Mouse (Mus musculus) MEL (cell line): ENCODE results near the gene Gcnt2. TPM values are rescaled to one million over a fixed set of nuclear protein-coding genes. Genes with fewer than 3 reads are reported as not detected.

ENCODE experiments used
- DNase-seq: peaks from one replicate; pipeline ENCODE4 v3.0.0; 2011; ENCODE audit warnings: low read depth, low spot score
- H3K27ac ChIP-seq: 2 replicates; pipeline ENCODE4 v1.5.1; 2012; ENCODE audit warnings: low read depth, mild to moderate bottlenecking, control low read depth, low read length, moderate library complexity; ENCODE audit not compliant: control insufficient read depth
- H3K27me3 ChIP-seq, 2 experiments: fragments of 150-350 bp in 1 of 2; sonication (generic) in 1 of 2; 2 replicates each; pipeline ENCODE4 v1.6.1; 2012; ENCODE audit warnings: low read length in 2 of 2, mild to moderate bottlenecking in 2 of 2, improper control_type of control experiment in 1 of 2, moderate library complexity in 1 of 2; ENCODE audit not compliant: insufficient read depth in 2 of 2, control insufficient read depth in 1 of 2
- H3K36me3 ChIP-seq, 2 experiments: 2 replicates each; pipeline ENCODE4 v1.6.1; 2012 to 2014; ENCODE audit warnings: low read length in 2 of 2, improper control_type of control experiment in 1 of 2, inconsistent platforms in 1 of 2, mild to moderate bottlenecking in 1 of 2; ENCODE audit not compliant: insufficient read depth in 2 of 2, control insufficient read depth in 1 of 2
- H3K4me1 ChIP-seq, 2 experiments: fragments of 150-350 bp in 1 of 2; sonication (generic) in 1 of 2; 2 replicates each; pipeline ENCODE4 v1.6.1; 2012; ENCODE audit warnings: low read length in 2 of 2, improper control_type of control experiment in 1 of 2, mild to moderate bottlenecking in 1 of 2; ENCODE audit not compliant: insufficient read depth in 2 of 2, control insufficient read depth in 1 of 2
- H3K4me3 ChIP-seq, 2 experiments: fragments of 150-350 bp in 1 of 2; sonication (generic) in 1 of 2; 2 replicates each; pipeline ENCODE4 v1.5.1; 2012; ENCODE audit warnings: low read depth in 2 of 2, low read length in 2 of 2, mild to moderate bottlenecking in 2 of 2, moderate library complexity in 2 of 2, control low read depth in 1 of 2, improper control_type of control experiment in 1 of 2; ENCODE audit not compliant: control insufficient read depth in 1 of 2, insufficient read depth in 1 of 2
- H3K79me2 ChIP-seq: 2 replicates; pipeline ENCODE4 v1.6.1; 2012; ENCODE audit warnings: mild to moderate bottlenecking, low read length, moderate library complexity; ENCODE audit not compliant: control insufficient read depth, poor library complexity, insufficient read depth
- H3K9ac ChIP-seq: 2 replicates; pipeline ENCODE4 v1.6.1; 2012; ENCODE audit warnings: low read depth, mild to moderate bottlenecking, control low read depth, low read length, moderate library complexity; ENCODE audit not compliant: control insufficient read depth, poor library complexity, severe bottlenecking
- H3K9me3 ChIP-seq: fragments of 150-350 bp; sonication (generic); replicated peaks from 2 replicates; pipeline ENCODE4 v1.6.1; 2012; ENCODE audit warnings: mild to moderate bottlenecking, low read length, improper control_type of control experiment, moderate library complexity; ENCODE audit not compliant: insufficient read depth
- BHLHE40 ChIP-seq: IDR thresholded peaks from 2 replicates; pipeline ENCODE4 v1.6.1; 2012; ENCODE audit warnings: low read depth, mild to moderate bottlenecking, inconsistent platforms, low read length, improper control_type of control experiment, borderline replicate concordance
- CHD2 ChIP-seq: IDR thresholded peaks from 2 replicates; pipeline ENCODE4 v1.6.1; 2011; ENCODE audit warnings: low read length, improper control_type of control experiment
- CTCF ChIP-seq, 3 experiments: IDR thresholded peaks in 2 of 3; conservative IDR thresholded peaks in 1 of 3; 2 replicates each; pipeline ENCODE4 v1.5.1; 2011 to 2012; ENCODE audit warnings: low read length in 3 of 3, low read depth in 2 of 3, mild to moderate bottlenecking in 2 of 3, improper control_type of control experiment in 1 of 3, inconsistent platforms in 1 of 3, mixed read lengths in 1 of 3, moderate library complexity in 1 of 3; ENCODE audit not compliant: control insufficient read depth in 1 of 3, insufficient read depth in 1 of 3, poor library complexity in 1 of 3, severe bottlenecking in 1 of 3
- E2F4 ChIP-seq: IDR thresholded peaks from 2 replicates; pipeline ENCODE4 v1.6.1; 2011; ENCODE audit warnings: low read depth, low read length, improper control_type of control experiment, borderline replicate concordance
- ELF1 ChIP-seq: IDR thresholded peaks from 2 replicates; pipeline ENCODE4 v1.6.1; 2014; ENCODE audit warnings: low read depth, mild to moderate bottlenecking, inconsistent platforms, low read length, improper control_type of control experiment, moderate library complexity
- EP300 ChIP-seq, 2 experiments: IDR thresholded peaks; 2 replicates each; pipeline ENCODE4 v1.6.1; 2011; ENCODE audit warnings: improper control_type of control experiment in 2 of 2, low read length in 2 of 2, low read depth in 1 of 2, mild to moderate bottlenecking in 1 of 2
- ETS1 ChIP-seq: IDR thresholded peaks from 2 replicates; pipeline ENCODE4 v1.6.1; 2012; ENCODE audit warnings: low read depth, mild to moderate bottlenecking, inconsistent platforms, low read length, improper control_type of control experiment, moderate library complexity
- GATA1 ChIP-seq: IDR thresholded peaks from 2 replicates; pipeline ENCODE4 v1.6.1; 2011; ENCODE audit warnings: low read depth, low read length, improper control_type of control experiment
- HCFC1 ChIP-seq: IDR thresholded peaks from 2 replicates; pipeline ENCODE4 v1.6.1; 2012; ENCODE audit warnings: low read depth, mild to moderate bottlenecking, inconsistent platforms, low read length, improper control_type of control experiment, moderate library complexity
- JUND ChIP-seq: IDR thresholded peaks from 2 replicates; pipeline ENCODE4 v1.6.1; 2011; ENCODE audit warnings: low read depth, mild to moderate bottlenecking, improper control_type of control experiment, low read length
- KAT2A ChIP-seq: conservative IDR thresholded peaks from 2 replicates; pipeline ENCODE4 v1.6.1; 2012; ENCODE audit warnings: low read depth, low read length, improper control_type of control experiment, inconsistent platforms
- MAFK ChIP-seq: IDR thresholded peaks from 2 replicates; pipeline ENCODE4 v1.6.1; 2011; ENCODE audit warnings: low read depth, mild to moderate bottlenecking, low read length, improper control_type of control experiment, borderline replicate concordance
- MAZ ChIP-seq: IDR thresholded peaks from 2 replicates; pipeline ENCODE4 v1.6.1; 2012; ENCODE audit warnings: low read depth, mild to moderate bottlenecking, inconsistent platforms, low read length, improper control_type of control experiment
- MEF2A ChIP-seq: IDR thresholded peaks from 2 replicates; pipeline ENCODE4 v1.6.1; 2014; ENCODE audit warnings: low read depth, mild to moderate bottlenecking, inconsistent platforms, low read length, improper control_type of control experiment; ENCODE audit not compliant: poor library complexity, insufficient replicate concordance, severe bottlenecking; ENCODE audit errors: extremely low read depth
- MXI1 ChIP-seq: IDR thresholded peaks from 2 replicates; pipeline ENCODE4 v1.6.1; 2011; ENCODE audit warnings: mild to moderate bottlenecking, low read depth, low read length, improper control_type of control experiment
- MYB ChIP-seq: IDR thresholded peaks from 2 replicates; pipeline ENCODE4 v1.6.1; 2011; ENCODE audit warnings: mild to moderate bottlenecking, low read depth, low read length, improper control_type of control experiment
- MYC ChIP-seq: IDR thresholded peaks from 2 replicates; pipeline ENCODE4 v1.6.1; 2011; ENCODE audit warnings: low read depth, mild to moderate bottlenecking, low read length, improper control_type of control experiment, moderate library complexity
- NELFE ChIP-seq: IDR thresholded peaks from 2 replicates; pipeline ENCODE4 v1.6.1; 2011; ENCODE audit warnings: low read depth, low read length, improper control_type of control experiment
- NRF1 ChIP-seq: IDR thresholded peaks from 2 replicates; pipeline ENCODE4 v1.6.1; 2014; ENCODE audit warnings: low read depth, mild to moderate bottlenecking, inconsistent platforms, low read length, improper control_type of control experiment, moderate library complexity; ENCODE audit not compliant: poor library complexity, insufficient read depth, severe bottlenecking
- POLR2A ChIP-seq, 2 experiments: IDR thresholded peaks; 2 replicates each; pipeline ENCODE4 v1.6.1; 2011 to 2012; ENCODE audit warnings: low read length in 2 of 2, mild to moderate bottlenecking in 2 of 2, control low read depth in 1 of 2, improper control_type of control experiment in 1 of 2, low read depth in 1 of 2, moderate library complexity in 1 of 2; ENCODE audit not compliant: control insufficient read depth in 1 of 2, insufficient read depth in 1 of 2, poor library complexity in 1 of 2
- POLR2AphosphoS2 ChIP-seq: IDR thresholded peaks from 2 replicates; pipeline ENCODE4 v1.6.1; 2011; ENCODE audit warnings: low read length, improper control_type of control experiment
- POLR2AphosphoS5 ChIP-seq: IDR thresholded peaks from 2 replicates; pipeline ENCODE4 v1.6.1; 2012; ENCODE audit warnings: low read depth, borderline replicate concordance, mild to moderate bottlenecking, inconsistent platforms, low read length, moderate library complexity, mixed read lengths
- RCOR1 ChIP-seq: IDR thresholded peaks from 2 replicates; pipeline ENCODE4 v1.6.1; 2012; ENCODE audit warnings: low read depth, mild to moderate bottlenecking, inconsistent platforms, low read length, improper control_type of control experiment
- SIN3A ChIP-seq: IDR thresholded peaks from 2 replicates; pipeline ENCODE4 v1.6.1; 2012; ENCODE audit warnings: low read length, improper control_type of control experiment, inconsistent platforms
- SMC3 ChIP-seq: IDR thresholded peaks from 2 replicates; pipeline ENCODE4 v1.6.1; 2011; ENCODE audit warnings: low read depth, low read length, improper control_type of control experiment
- TAL1 ChIP-seq: IDR thresholded peaks from 2 replicates; pipeline ENCODE4 v1.6.1; 2012; ENCODE audit warnings: mild to moderate bottlenecking, inconsistent platforms, low read length, moderate library complexity, mixed read lengths
- TBP ChIP-seq: IDR thresholded peaks from 2 replicates; pipeline ENCODE4 v1.8.0; 2011; ENCODE audit warnings: low read depth, low read length, improper control_type of control experiment
- TCF12 ChIP-seq: IDR thresholded peaks from 2 replicates; pipeline ENCODE4 v1.6.1; 2014; ENCODE audit warnings: low read depth, mild to moderate bottlenecking, inconsistent platforms, low read length, improper control_type of control experiment, moderate library complexity
- UBTF ChIP-seq: IDR thresholded peaks from 2 replicates; pipeline ENCODE4 v1.6.1; 2012; ENCODE audit warnings: low read depth, mild to moderate bottlenecking, inconsistent platforms, low read length, improper control_type of control experiment, moderate library complexity, borderline replicate concordance; ENCODE audit not compliant: insufficient read depth
- ZC3H11A ChIP-seq: IDR thresholded peaks from 2 replicates; pipeline ENCODE4 v1.6.1; 2012; ENCODE audit warnings: low read depth, mild to moderate bottlenecking, inconsistent platforms, low read length, improper control_type of control experiment
- ZKSCAN1 ChIP-seq: IDR thresholded peaks from 2 replicates; pipeline ENCODE4 v1.6.1; 2012; ENCODE audit warnings: low read depth, mild to moderate bottlenecking, inconsistent platforms, low read length, improper control_type of control experiment, moderate library complexity
- ZNF384 ChIP-seq: IDR thresholded peaks from 2 replicates; pipeline ENCODE4 v1.6.1; 2012; ENCODE audit warnings: low read depth, mild to moderate bottlenecking, inconsistent platforms, low read length, improper control_type of control experiment
- polyA plus RNA-seq, 2 experiments: library from polyadenylated mRNA; stranded (reverse) in 1 of 2; unstranded in 1 of 2; fragments of >175 nt in 1 of 2; fragments of >200 nt in 1 of 2; gene quantifications; 2 replicates each; pipeline versions ENCODE4 v1.2.1 to v1.2.4; 2012; ENCODE audit warnings: low replicate concordance in 2 of 2, low read depth in 1 of 2; ENCODE audit not compliant: insufficient read length in 2 of 2, insufficient read depth in 1 of 2, missing spikeins in 1 of 2
- total RNA-seq: library from RNA; depleted of rRNA; stranded (reverse); fragments of 300-350 nt; gene quantifications from 2 replicates; pipeline ENCODE4 v1.2.3, GENCODE M21; 2012

Gcnt2 gene
- total and polyA plus RNA-seq, 3 experiments: 0.03 to 0.04 TPM; not detected in 1

DNA sequence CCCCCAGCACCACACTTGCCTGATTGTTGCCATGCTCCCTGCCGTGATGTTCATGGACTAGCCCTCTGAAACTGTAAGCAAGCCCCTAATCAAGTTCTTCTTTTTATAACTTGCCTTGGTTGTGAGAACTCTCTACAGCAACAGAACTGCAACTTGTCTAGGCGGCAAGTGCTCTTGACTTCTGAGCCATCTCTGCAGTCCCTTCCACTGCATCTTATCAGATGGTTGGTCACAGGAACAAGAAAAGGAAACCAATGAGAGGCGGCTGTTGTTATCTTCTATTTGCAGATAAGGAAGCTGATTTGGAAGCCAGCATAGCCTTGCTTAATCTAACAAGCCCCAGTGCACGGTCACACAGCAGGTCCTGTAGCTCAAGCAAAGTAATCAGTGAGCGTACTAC is 14.5 kb downstream of the Gcnt2 start (continued):
- TF ChIP-seq ZNF384 (no peak), CTCF (IDR thresholded peaks at IDR 0.05 in 2 of 3, conservative IDR thresholded peaks at IDR 0.05 in 1 of 3; ENCODE audit: control insufficient read depth in 1 of 3, insufficient read depth in 1 of 3, low read depth in 2 of 3, low read length in 3 of 3, poor library complexity in 1 of 3, severe bottlenecking in 1 of 3) (no peak), NRF1 (no peak), RCOR1 (peak; percentile 85; the same call in 1 of the 2 replicates), POLR2A (IDR thresholded peaks at IDR 0.05; ENCODE audit: control insufficient read depth in 1 of 2, insufficient read depth in 1 of 2, low read depth in 1 of 2, low read length in 2 of 2, poor library complexity in 1 of 2) (0 out of 4 replicates have a peak, but pooled peaks of 1 of the 2 experiments have one; percentile 23), SIN3A (peak; percentile 78), MAFK (no peak; the same call in 1 of the 2 replicates), ZKSCAN1 (no peak), JUND (no peak), GATA1 (peak; percentile 99), HCFC1 (peak; percentile 52), TBP (0 out of 2 replicates have a peak, but pooled peaks have one; percentile 13), SMC3 (0 out of 2 replicates have a peak, but pooled peaks have one; percentile 11), MAZ (0 out of 2 replicates have a peak, but pooled peaks have one; percentile 25)

GRCm38 (mm10) chr13:40875415-40875814 is 15.9 kb downstream of the Gcnt2 start:
- TF ChIP-seq MYB (peak; percentile 56; the same call in 1 of the 2 replicates), TAL1 (no peak), MEF2A (no peak), KAT2A (no peak), POLR2A (IDR thresholded peaks at IDR 0.05; ENCODE audit: control insufficient read depth in 1 of 2, insufficient read depth in 1 of 2, low read depth in 1 of 2, low read length in 2 of 2, poor library complexity in 1 of 2) (no peak), JUND (no peak), POLR2AphosphoS2 (no peak), ETS1 (peak; percentile 68), CHD2 (no peak), CTCF (IDR thresholded peaks at IDR 0.05 in 2 of 3, conservative IDR thresholded peaks at IDR 0.05 in 1 of 3; ENCODE audit: control insufficient read depth in 1 of 3, insufficient read depth in 1 of 3, low read depth in 2 of 3, low read length in 3 of 3, poor library complexity in 1 of 3, severe bottlenecking in 1 of 3) (no peak), POLR2AphosphoS5 (no peak), MXI1 (no peak), E2F4 (no peak), GATA1 (peak; percentile 59), TCF12 (peak; percentile 69), TBP (no peak), ZNF384 (no peak), NELFE (no peak), MAZ (no peak), MYC (no peak), BHLHE40 (no peak), ZC3H11A (no peak), UBTF (no peak), RCOR1 (peak; percentile 78; the same call in 1 of the 2 replicates), ZKSCAN1 (no peak), EP300 (IDR thresholded peaks at IDR 0.05; ENCODE audit: low read depth in 1 of 2, low read length in 2 of 2) (peak; percentile 45 to 83; a peak in 2 of 4 replicates), ELF1 (no peak)
- TF ChIP-seq, all 39 proteins: peak for 6
- no peaks in the 10 kb centered on the region for H3K9me3 ChIP-seq
- H3K9ac ChIP-seq: no peak overlapping the region
- no peak overlapping the region for H3K4me3 ChIP-seq
- H3K79me2 ChIP-seq: no peaks in the 10 kb centered on the region
- peaks cover 26 to 42% of the 10 kb centered on the region in 2 experiments for H3K4me1 ChIP-seq
- H3K36me3 ChIP-seq: peaks cover 0 to 25% of the 10 kb centered on the region in 2 experiments; a peak in 2 of 4 replicates
- peak; percentile 44 for DNase-seq
- peak overlapping the region; percentile 48; the same call in 1 of the 2 replicates for H3K27ac ChIP-seq
- no peaks in the 10 kb centered on the region for H3K27me3 ChIP-seq
